Mouse (Mus musculus) heart, postnatal 0 days (tissue): ENCODE results near the gene Rbm48. TPM values are rescaled to one million over a fixed set of nuclear protein-coding genes. Genes with fewer than 3 reads are reported as not detected.

Source experiments
- ATAC-seq: fragments of 200-750 bp; cut with Nextera tagmentation; 2 replicates; pipeline ENCODE4 v1.8.0; 2017; ENCODE audit warnings: low read depth, moderate number of reproducible peaks, moderate library complexity; ENCODE audit not compliant: insufficient read depth
- DNase-seq: peaks from one replicate; pipeline ENCODE4 v3.0.0-alpha.2; 2016; ENCODE audit warnings: low spot score
- H3K27ac ChIP-seq: fragments of 300-500 bp; sonication (generic); 2 replicates; pipeline ENCODE4 v1.5.1; 2014; ENCODE audit warnings: low read depth, mild to moderate bottlenecking
- H3K27me3 ChIP-seq: fragments of 300-500 bp; sonication (generic); 2 replicates; pipeline ENCODE4 v1.6.1; 2014; ENCODE audit warnings: low read length, mixed read lengths; ENCODE audit not compliant: control insufficient read depth, insufficient read depth
- H3K36me3 ChIP-seq: fragments of 300-500 bp; sonication (generic); replicated peaks from 2 replicates; pipeline ENCODE4 v1.6.1; 2014; ENCODE audit warnings: low read length, mixed read lengths; ENCODE audit not compliant: control insufficient read depth, insufficient read depth
- H3K4me1 ChIP-seq: fragments of 300-500 bp; sonication (generic); 2 replicates; pipeline ENCODE4 v1.6.1; 2014; ENCODE audit warnings: antibody characterized with exemption; ENCODE audit not compliant: control insufficient read depth, insufficient read depth
- H3K4me2 ChIP-seq: fragments of 300-500 bp; sonication (generic); 2 replicates; pipeline ENCODE4 v1.6.1; 2014; ENCODE audit warnings: low read depth, mild to moderate bottlenecking, low read length, moderate library complexity
- H3K4me3 ChIP-seq: fragments of 300-500 bp; sonication (generic); 2 replicates; pipeline ENCODE4 v1.5.1; 2014; ENCODE audit warnings: low read depth, low read length
- H3K9ac ChIP-seq: fragments of 300-500 bp; sonication (generic); replicated peaks from 2 replicates; pipeline ENCODE4 v1.6.1; 2014; ENCODE audit warnings: low read depth, low read length, mixed read lengths
- H3K9me3 ChIP-seq: fragments of 300-500 bp; sonication (generic); replicated peaks from 2 replicates; pipeline ENCODE4 v1.6.1; 2016; ENCODE audit warnings: low read length; ENCODE audit not compliant: control insufficient read depth
- CTCF ChIP-seq: IDR thresholded peaks from 2 replicates; pipeline ENCODE4 v1.5.1; 2016; ENCODE audit warnings: antibody characterized with exemption, control low read depth, low read depth
- EP300 ChIP-seq: IDR thresholded peaks from 2 replicates; pipeline ENCODE4 v1.6.1; 2016; ENCODE audit warnings: antibody characterized with exemption, low read depth
- WGBS: fragments of 180-500 bp; shearing (Covaris S2); extraction: QIAGEN DNeasy Blood & Tissue Kit; methylation state at CpG from one replicate; pipeline ENCODE4 v1.1.7; 2014; 5-methylcytosine and 5-hydroxymethylcytosine counted together
- polyA plus RNA-seq: library from polyadenylated mRNA; unstranded; fragments of >200 nt; fragmentation: Nextera tagmentation; extraction: Ambion mirVana; gene quantifications from 2 replicates; pipeline ENCODE4 v1.2.1, GENCODE M21; 2015
- total RNA-seq: library from RNA; depleted of rRNA; stranded (reverse); fragments of >200 nt; gene quantifications from 2 replicates; pipeline ENCODE4 v1.2.3, GENCODE M21; 2014; ENCODE audit warnings: low replicate concordance

Rbm48 gene
- total and polyA plus RNA-seq, 2 experiments from 2014 or later, result 6.2 to 9.5 TPM

GRCm38 (mm10) chr5:3607114-3607513 is 10.7 kb upstream of the Rbm48 start:
- Histone ChIP-seq H3K36me3 (peaks cover 47% of the 10 kb centered on the region), H3K27ac (no peak overlapping the region), H3K9ac (no peak overlapping the region), H3K4me1 (no peaks in the 10 kb centered on the region), H3K4me3 (no peak overlapping the region), H3K27me3 (no peaks in the 10 kb centered on the region), H3K4me2 (no peak overlapping the region), H3K9me3 (no peaks in the 10 kb centered on the region)
- no peak for DNase-seq
- TF ChIP-seq EP300 (no peak), CTCF (no peak)
- whole genome bisulfite sequencing, result 92% methylated on average over 9 of the region's 9 CpGs
- no peak for ATAC-seq

- H3K36me3 ChIP-seq, result peaks cover 12% of the 10 kb centered on the region
- TF ChIP-seq CTCF, result no peak
- no peak for TF ChIP-seq EP300
- no peaks in the 10 kb centered on the region for H3K9me3 ChIP-seq
- no peak overlapping the region for H3K4me3 ChIP-seq
- H3K27me3 ChIP-seq, result no peaks in the 10 kb centered on the region
- ATAC-seq, result no peak
- no peak for DNase-seq
- no peak overlapping the region for H3K4me2 ChIP-seq
- H3K27ac ChIP-seq, result no peak overlapping the region
- 87% methylated on average over 3 of the region's 3 CpGs for WGBS
- H3K9ac ChIP-seq, result no peak overlapping the region
- peaks cover 4% of the 10 kb centered on the region; the same call in 1 of the 2 replicates for H3K4me1 ChIP-seq
These were observed 4.4 kb upstream of the Rbm48 start for GRCm38 (mm10) chr5:3600790-3601189.

- DNase-seq (no peak), ATAC-seq (no peak)
- Histone ChIP-seq H3K36me3 (peaks cover 7% of the 10 kb centered on the region), H3K9ac (no peak overlapping the region), H3K4me1 (peaks cover 6% of the 10 kb centered on the region), H3K27me3 (no peaks in the 10 kb centered on the region), H3K4me2 (no peak overlapping the region), H3K4me3 (no peak overlapping the region), H3K27ac (no peak overlapping the region), H3K9me3 (no peaks in the 10 kb centered on the region)
- WGBS, result 59% methylated on average over 1 of the region's 1 CpGs
- no peak for TF ChIP-seq CTCF
- TF ChIP-seq EP300, result no peak
These were observed 3.9 kb upstream of the Rbm48 start for GRCm38 (mm10) chr5:3600298-3600697.

GRCm38 (mm10) chr5:3598766-3599165 is 2.4 kb upstream of the Rbm48 start:
- H3K4me1 ChIP-seq, result peaks cover 11% of the 10 kb centered on the region
- no peak overlapping the region for H3K4me2 ChIP-seq
- DNase-seq (no peak), ATAC-seq (no peak)
- no peaks in the 10 kb centered on the region for H3K27me3 ChIP-seq
- no peaks in the 10 kb centered on the region for H3K9me3 ChIP-seq
- no peak overlapping the region for H3K4me3 ChIP-seq
- no peak overlapping the region for H3K9ac ChIP-seq
- TF ChIP-seq CTCF (no peak), EP300 (no peak)
- H3K36me3 ChIP-seq, result no peaks in the 10 kb centered on the region
- H3K27ac ChIP-seq, result no peak overlapping the region
- WGBS, result 84% methylated on average over 5 of the region's 5 CpGs

GRCm38 (mm10) chr5:3597171-3597570 is 786 bp upstream of the Rbm48 start:
- H3K27ac ChIP-seq, result no peak overlapping the region
- no peaks in the 10 kb centered on the region for H3K9me3 ChIP-seq
- H3K27me3 ChIP-seq, result no peaks in the 10 kb centered on the region
- H3K4me2 ChIP-seq, result peak overlapping the region; percentile 74
- no peak for TF ChIP-seq CTCF
- no peak for TF ChIP-seq EP300
- ATAC-seq (no peak), DNase-seq (no peak)
- peak overlapping the region; percentile 83; the same call in 1 of the 2 replicates for H3K4me3 ChIP-seq
- H3K9ac ChIP-seq, result peak overlapping the region; percentile 64; the same call in 1 of the 2 replicates
- peaks cover 1% of the 10 kb centered on the region; the same call in 1 of the 2 replicates for H3K36me3 ChIP-seq
- peaks cover 11% of the 10 kb centered on the region for H3K4me1 ChIP-seq

- TF ChIP-seq CTCF (peak; percentile 53), EP300 (no peak)
These were observed 539 bp downstream of the Rbm48 start, which contains the start of gene Pex1 for GRCm38 (mm10) chr5:3595693-3596398. Gene Pex1 (plus strand): TSS chr5:3596066.

More at GRCm38 (mm10) chr5:3595693-3596398, 539 bp downstream of the Rbm48 start, which contains the start of gene Pex1:
- ATAC-seq (peak; percentile 98), DNase-seq (peak; percentile 96)
- WGBS, result under 1% methylated on average over 50 of the region's 50 CpGs
- Histone ChIP-seq H3K27me3 (no peaks in the 10 kb centered on the region), H3K4me2 (peak within 1 kb of the TSS; percentile 74), H3K27ac (peak within 1 kb of the TSS; percentile 78), H3K4me3 (peak within 1 kb of the TSS; percentile 83), H3K4me1 (peaks cover 11% of the 10 kb centered on the region), H3K9ac (peak within 1 kb of the TSS; percentile 64), H3K9me3 (no peaks in the 10 kb centered on the region), H3K36me3 (peaks cover 13% of the 10 kb centered on the region)
